Mouse (Mus musculus): ENCODE measurements around the gene Vmn1r14.
"Not testable (repeated sequence)": the region's sequence is repeated elsewhere in the genome, so short reads cannot be mapped to it uniquely, and the experiment has no call there.

Gene Vmn1r14

DNA sequence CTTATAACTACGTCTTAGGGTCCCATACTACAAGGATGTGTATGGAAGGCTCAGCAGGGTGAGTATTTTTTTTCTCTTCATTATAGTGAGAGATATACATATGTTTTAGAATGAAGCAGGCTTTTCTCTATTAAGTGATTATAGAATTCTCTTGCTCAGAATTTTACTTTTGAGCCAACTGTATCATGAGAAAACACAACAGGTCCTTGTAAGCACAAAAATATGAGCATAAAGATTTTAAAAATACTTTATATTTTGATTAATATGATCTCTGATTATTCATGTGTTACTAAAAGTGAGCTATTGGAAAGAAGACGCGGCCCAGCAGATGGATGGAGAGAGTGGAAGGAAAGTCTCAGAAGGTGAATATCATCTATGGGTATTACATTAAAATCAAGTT lies at the start of gene Vmn1r14:
TSS of gene Vmn1r14 (plus strand) at position 301 of the 400 bp plus-strand sequence.
- DNase-seq (ENCODE audit: low spot score), result no peak

DNA sequence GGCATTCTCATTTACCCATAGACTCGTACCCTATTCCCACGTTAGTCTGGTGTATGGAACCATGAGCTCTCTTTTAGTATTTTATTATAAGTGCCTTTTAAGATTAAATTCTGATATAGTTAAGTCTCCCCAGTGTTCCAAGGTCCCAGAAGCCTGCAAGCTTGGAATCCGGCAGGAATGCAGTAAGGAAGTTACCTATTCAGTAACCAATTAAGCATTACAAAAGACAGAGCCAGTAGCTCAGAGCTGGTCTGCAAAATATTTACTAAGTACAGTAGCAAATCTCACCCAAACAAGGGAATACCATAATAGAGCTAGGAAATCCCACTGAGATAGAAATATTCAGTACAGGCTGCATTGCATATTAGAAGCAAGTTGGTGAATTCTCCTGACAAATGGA lies 41.5 kb upstream of the Vmn1r14 start:
- DNase-seq (ENCODE audit: low spot score), result not testable (repeated sequence)

DNA sequence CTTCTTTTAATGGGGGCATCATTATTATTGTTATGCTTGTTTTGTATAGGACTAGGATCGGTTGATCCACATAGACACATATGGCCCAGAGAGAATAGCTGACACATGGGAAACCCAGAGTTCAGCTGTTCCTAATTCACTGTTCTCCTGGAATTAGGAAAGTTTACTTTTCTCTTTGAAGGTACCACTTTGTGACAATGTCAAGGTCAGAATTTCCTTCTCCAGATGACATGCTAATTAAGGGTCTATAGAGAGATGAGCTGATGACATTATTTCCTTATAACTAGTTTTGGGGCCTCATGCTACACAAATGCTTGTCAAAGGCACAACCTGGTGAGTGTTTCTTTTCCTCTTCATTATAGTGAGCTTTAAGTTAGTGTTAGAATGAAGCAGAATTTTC lies 28.5 kb upstream of the Vmn1r14 start, which contains the start of gene Vmn1r13:
TSS of gene Vmn1r13 (plus strand) at position 301 of the 400 bp plus-strand sequence.
- DNase-seq (ENCODE audit: low spot score), result not testable (repeated sequence)

DNA sequence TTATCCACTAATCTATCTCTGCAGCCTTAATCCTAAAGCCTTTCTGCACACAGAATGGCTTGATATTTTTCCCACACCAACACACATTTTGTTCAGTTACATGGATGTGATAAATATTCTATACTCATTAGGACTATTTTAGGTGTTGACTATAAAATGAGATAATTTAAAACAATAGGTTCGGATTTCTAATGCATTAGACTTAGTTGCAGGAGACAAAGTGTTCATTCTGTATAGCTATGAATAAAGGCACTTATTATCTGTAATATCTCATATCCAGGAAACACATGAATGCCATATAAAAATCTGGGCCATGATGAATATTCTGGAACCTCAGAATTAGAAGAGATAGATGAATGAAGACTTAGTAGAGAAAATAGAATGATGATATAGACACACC lies 26.2 kb downstream of the Vmn1r14 start, which contains the start of gene Vmn1r15:
TSS of gene Vmn1r15 (plus strand) at position 301 of the 400 bp plus-strand sequence.
- DNase-seq (ENCODE audit: low spot score), result no peak

DNA sequence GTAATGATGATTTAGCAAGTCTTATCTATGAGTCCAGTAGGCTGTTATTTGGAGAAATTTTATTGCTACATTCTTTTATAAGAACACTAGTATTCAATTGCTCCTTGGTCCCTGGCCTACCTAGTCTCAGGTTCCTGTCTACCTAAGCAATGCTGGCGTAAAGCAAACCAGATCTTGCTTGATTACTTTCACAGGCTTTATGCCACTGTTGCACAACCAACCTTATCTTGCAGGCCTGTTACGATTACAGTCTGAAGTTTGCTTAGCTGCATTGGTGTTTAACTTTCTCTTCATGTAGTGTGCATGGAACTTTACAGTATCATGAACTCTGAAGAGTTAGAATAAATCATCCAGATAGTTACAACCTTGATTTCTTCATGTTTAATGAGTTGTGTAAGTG lies 29.5 kb downstream of the Vmn1r14 start:
- no peak for DNase-seq (ENCODE audit: low spot score)

DNA sequence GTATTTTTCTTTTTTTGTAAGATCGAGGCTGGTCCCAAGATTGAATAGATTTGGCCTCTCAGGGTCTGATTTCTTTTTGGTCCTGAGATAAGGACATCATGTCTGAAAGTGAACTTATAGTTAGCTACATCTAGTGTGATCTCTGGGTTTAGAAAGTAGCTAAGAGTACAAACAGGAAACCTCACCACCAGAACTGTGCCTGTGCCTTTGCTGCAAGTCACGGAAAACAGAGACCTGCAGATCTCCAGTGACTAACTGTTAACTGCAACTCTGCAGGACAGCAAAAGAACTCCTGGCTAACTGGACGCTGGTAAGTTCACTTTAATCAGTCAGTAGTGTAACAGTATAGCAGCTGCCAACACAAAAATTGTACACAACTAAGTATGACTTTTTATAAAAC lies 40.4 kb downstream of the Vmn1r14 start:
- DNase-seq (ENCODE audit: low spot score), result no peak

DNA sequence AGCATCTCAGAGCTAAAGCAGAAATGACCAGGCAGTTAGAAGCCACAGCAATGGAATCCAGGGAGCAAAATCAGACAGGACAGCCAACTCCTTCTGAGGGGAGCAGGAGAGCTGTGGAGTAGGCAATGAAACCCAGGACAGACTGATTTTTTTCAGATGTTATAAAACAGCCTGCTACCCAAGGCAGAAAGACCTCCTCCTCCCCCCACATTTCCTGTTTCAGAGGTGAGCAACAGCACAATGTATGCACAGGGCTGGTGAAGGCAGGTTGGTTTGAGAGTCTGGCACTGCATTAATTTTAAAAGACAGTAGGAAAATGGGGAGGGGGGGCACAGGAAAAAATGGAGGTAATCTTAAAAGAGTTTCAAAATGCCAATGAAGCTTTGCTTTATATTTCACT lies 41.0 kb downstream of the Vmn1r14 start:
- no peak for DNase-seq (ENCODE audit: low spot score)

DNA sequence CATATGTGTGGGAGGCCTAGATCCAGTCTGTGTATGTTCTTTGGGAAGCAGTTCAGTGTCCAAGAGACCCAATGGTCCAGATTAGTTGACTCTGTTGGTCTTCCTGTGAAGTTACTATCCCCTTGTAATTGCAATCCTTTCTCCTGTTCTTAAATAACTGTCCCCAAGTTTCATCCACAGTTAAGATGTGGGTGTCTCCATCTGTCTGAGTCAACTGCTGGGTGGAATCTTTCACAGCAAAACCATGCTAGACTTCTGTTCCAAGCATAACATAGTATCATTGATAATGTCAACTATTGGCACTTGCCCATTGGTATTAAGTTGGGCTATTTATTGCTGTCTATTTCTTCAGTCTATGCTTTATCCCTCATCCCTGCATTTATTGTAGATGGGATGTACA lies 47.5 kb downstream of the Vmn1r14 start:
- no peak for DNase-seq (ENCODE audit: low spot score)
